Mouse (Mus musculus) small intestine, adult 2 months (tissue): Measurements from ENCODE around the gene Hivep2.

Experiments
- CTCF ChIP-seq: fragments of 200-500 bp; IDR thresholded peaks from 2 replicates; pipeline ENCODE4 v1.5.1; 2012; ENCODE audit warnings: low read depth, mild to moderate bottlenecking, control low read depth, inconsistent platforms, low read length, moderate library complexity, mixed read lengths; ENCODE audit not compliant: insufficient replicate concordance, insufficient read length; ENCODE audit errors: extremely low read depth
- POLR2A ChIP-seq: fragments of 200-500 bp; IDR thresholded peaks from 2 replicates; pipeline ENCODE4 v1.6.1; 2012; ENCODE audit warnings: low read depth, mild to moderate bottlenecking, control low read depth, inconsistent platforms, low read length, moderate library complexity

- TF ChIP-seq CTCF, result no peak
- no peak for TF ChIP-seq POLR2A
These were observed 19.4 kb upstream of the Hivep2 start for GRCm38 (mm10) chr10:13946498-13946897.
